Mouse (Mus musculus) adipocyte (in vitro differentiated cells): Measurements from ENCODE around the gene Slc16a13.
"Not testable (repeated sequence)": the region's sequence is repeated elsewhere in the genome, so short reads cannot be mapped to it uniquely, and the experiment has no call there.

ENCODE experiments used
- DNase-seq: peaks from one replicate; pipeline ENCODE4 v3.0.0-alpha.2; 2016; ENCODE audit warnings: low spot score

Gene Slc16a13

DNA sequence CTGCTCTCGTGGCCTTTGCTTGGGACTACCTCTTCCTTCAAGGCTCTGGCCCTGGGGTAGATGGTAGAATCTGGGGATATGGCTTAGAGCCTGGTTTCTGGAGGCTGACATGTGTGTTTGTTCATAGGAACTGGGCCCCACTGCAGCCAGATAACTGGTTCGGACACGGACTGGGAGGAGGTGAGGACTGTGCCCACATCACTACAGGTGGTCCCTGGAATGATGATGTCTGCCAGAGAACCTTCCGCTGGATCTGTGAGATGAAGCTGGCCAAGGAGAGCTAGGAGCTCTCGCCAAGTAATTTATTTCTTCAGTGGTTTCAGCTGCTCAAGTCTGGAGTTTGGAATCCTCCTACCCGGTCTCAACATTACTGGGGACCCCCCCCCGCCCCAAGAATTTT is 50.6 kb downstream of the Slc16a13 start:
- DNase-seq, result no peak

DNA sequence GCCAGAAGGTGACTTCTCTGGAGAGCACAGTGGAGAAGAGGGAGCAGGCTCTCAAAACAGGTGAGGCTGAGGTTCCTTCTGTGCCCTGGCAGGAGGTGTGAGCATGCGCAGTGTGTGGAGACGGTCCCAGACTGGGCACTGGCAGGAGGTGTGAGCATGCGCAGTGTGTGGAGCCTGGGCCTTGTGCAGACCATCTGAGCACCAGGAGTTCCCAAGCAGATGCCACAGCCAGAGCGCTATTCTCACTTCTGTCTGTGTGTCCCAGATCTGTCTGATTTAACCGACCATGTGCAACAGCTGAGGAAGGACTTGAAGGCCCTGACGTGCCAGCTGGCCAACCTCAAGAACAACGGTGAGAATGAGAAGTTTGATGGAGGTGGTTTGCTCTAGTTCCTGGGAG is 51.4 kb downstream of the Slc16a13 start:
- DNase-seq, result not testable (repeated sequence)

DNA sequence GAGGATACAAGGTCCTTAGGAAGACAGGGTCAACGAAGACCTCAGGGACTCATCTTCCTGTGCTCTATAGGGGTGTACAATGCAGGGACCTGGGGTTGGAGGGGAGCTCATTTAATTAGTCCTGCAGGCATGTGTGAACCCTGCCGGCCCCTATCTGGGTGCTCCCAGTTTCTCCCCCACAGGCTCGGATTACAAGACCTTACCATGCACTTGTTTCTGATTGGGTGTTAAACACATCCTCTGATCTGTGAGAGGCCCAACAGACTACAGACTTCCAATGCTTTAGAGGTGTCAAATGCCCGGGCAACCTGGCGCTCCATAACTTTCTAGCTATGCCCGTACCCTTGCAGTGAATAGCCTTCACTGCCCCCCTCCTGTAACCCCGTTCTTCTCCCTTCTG is 52.7 kb downstream of the Slc16a13 start:
- no peak for DNase-seq
